Mouse (Mus musculus) left cerebral cortex, postnatal 36 days (tissue): Measurements from ENCODE around the gene Gm28053. TPM values are rescaled to one million over a fixed set of nuclear protein-coding genes. Genes with fewer than 3 reads are reported as not detected.
"Not testable (repeated sequence)": the region's sequence is repeated elsewhere in the genome, so short reads cannot be mapped to it uniquely, and the experiment has no call there.

Experiments used
- DNase-seq, 2 experiments: peaks; one replicate each; pipeline ENCODE4 v3.0.0; 2021 to 2022; ENCODE audit warnings: low spot score in 2 of 2, mixed read lengths in 1 of 2
- intact Hi-C: fragments of 180-260 bp; cut with DNase I; formaldehyde crosslinking; loops from one replicate; pipeline ENCODE4 v1.15.1; 2025
- total RNA-seq, 2 experiments: library from RNA; stranded (reverse); gene quantifications; 2 replicates each; pipeline ENCODE4 v1.2.3; 2021

The Gm28053 gene
- total RNA-seq = not detected

DNA sequence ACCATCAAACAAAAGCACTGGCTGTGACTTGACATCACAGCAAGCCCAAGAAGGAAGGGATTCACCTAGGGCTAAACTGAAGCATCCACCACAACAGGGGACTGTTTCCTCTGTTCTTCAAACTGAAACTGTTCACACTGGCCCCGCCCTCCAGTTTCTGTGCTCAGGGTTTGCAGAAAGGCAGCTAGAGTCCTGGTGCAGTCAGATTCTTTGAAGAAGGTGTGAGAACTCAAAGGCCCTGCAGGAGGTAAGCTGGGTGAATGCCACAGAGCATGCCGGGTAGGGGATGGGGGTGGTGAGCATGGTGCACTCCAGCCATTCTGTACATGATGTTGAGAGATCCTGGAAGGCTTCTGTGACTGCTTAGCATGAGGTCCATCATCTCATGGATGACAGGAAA is at the start of gene Gm28053, which contains the start of gene Gimap7:
Gene Gm28053, plus strand, starts transcription at position 153 of the 400 bp plus-strand sequence.
Gene Gimap7, plus strand, starts transcription at position 167 of the 400 bp plus-strand sequence.
- no peak for DNase-seq
- intact Hi-C loops = no loop called here

DNA sequence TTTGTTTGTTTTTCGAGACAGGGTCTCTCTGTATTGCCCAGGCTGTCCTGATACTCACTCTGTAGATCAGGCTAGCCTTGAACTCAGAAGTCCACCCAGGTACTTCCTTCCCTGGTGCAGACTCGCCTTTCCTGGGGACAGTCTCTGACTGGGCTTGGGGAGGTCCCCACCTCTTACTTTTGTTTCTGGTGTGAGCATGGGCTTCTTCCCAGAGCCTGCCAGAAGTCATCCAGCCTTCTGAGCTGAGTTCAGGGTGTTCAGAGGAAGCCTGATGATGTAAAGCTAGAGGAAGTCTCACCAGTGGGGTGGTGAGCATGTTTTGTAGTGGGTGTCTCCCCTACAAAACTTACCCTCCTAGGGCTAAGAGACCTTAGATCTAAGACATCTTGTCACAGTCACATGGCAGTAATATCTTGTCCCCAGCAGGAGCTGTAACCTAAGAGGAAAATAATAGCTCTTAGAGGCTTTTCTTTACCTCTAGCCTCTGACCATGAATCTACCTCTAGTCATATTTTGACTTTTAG is 48.9 kb upstream of the Gm28053 start:
- intact Hi-C loops = no loop called here
- no peak for DNase-seq

DNA sequence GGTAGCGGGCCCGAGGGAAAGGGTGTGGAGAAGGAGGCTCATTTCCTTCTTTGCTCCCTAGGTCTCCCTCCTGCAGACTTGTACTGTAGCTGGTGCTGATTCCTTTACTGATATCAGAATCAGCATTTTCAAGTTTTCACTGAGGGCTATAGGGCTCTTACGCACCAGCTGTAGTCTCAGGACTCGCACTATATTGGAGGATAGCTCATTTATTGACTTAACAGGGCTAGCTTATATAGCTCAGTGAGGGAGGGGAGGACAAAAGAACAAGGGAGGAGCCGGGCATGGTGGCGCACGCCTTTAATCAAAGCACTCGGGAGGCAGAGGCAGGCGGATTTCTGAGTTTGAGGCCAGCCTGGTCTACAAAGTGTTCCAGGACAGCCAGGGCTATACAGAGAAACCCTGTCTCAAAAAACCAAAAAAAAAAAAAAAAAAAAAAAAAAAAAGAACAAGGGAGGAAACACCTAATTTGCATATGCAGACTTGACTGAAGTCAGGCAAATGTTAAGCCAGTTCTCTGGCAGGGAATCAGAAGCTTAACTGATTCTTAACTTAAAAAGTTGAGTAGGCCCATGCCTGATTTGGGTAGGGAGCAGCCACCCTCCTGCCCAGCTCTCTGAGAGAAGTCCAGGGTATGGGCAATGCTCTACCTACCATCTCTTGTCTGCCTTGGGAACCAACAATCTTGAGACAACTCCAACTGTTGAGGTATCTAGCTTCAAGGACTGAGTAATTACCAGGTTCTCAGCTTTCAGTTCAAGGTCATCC is 43.9 kb upstream of the Gm28053 start:
- intact Hi-C loops = no loop called here
- DNase-seq = no peak

DNA sequence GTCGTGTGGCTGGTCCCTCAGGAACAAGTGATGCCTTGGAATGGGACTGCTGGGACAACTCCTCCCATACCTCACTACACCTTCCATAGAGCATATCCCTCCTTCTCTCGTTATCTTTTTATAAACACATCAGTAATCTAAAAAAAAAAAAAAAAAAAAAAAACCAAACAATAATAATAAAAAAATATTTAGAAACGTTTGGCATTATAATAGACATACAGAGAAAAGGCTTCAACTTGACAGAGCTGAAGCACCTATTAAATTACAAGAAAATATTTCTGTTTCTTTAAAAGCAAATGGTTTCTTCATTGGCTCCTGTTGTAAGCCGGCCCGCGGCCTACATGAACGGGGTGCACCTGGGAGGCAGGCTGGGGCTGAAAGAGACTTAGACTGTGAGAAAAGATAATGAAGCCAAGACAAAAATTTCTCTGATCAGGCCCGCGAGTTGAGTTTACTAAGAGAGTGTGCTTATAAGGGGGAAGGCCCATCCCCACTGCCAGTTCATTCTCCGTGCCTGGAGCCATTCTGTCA is 42.9 kb upstream of the Gm28053 start:
- no peak for DNase-seq
- intact Hi-C loops = no loop called here

DNA sequence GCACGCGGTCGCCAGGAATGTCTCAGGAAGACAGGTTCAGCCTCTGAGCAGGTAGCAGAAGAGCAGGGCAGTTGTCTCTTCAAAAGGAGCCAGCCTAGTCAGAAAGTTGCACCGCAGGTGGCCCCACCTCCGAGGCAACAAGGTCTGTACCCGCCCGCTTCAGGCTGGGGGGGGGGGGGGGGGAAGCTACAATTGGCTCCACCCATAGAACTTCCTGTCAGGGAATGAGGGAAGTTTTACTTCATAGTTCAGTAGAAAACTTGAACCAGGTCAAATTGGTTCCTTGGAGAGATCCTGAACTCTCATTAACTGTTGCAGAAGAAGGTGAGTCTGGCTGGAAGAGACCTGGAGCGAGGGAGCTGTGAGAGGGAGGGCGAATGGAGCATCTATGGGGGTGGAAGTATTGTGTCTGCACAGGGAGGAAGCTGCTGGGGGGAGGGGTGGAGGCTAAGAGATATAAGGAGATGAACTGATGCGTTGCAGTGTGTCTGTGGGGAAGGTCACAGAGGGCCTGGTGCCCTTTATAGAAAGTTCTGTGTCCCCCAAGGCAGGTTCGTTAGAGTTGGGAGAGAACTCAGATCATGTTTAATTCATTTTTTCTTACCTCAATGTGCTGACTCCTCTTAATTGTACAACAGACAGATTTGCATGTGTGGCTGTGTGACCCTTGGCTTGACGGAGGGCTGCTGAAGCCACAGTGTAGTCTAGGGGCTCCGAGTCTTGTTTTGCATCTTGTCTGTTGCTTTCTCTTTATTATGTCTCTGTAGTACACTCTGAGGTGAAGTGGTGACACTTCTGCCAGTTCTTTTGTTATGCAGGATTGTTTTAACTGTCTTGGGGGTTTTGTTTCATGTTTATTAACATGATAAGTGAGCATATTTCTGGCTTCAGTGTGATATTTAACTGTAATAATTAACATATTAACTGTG is 42.2 kb upstream of the Gm28053 start, which contains the start of gene Gimap9:
Gene Gimap9, plus strand, starts transcription at position 199 of the 929 bp plus-strand sequence.
- DNase-seq = no peak

DNA sequence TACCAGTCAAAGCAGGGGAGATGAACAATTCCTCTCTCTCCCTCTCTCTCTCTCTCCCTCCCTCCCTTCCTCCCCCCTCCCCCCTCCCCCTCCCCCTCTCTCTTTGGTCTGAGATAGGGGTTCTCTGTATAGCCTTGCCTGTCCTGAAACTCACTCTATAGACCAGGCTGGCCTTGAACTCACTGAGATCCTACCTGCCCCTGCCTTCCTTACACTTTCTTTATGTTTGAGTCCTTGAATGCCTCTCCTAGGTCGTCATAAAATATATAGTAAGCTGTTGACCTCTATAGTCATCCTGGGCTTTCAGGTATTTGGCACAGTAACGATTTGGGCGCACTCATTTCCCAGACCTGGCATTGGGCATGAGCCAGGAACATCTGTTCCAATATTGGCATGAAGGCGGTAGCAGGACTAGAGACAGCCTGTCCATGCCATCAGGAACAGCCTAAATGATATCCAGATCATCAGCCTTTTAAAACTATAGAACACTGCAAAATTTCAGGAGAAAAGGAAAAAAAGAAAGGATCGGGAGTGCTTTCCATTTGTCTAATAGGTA is 41.5 kb upstream of the Gm28053 start:
- intact Hi-C loops = no loop called here
- DNase-seq = no peak

More for the DNA sequence above, 42.2 kb upstream of the Gm28053 start, which contains the start of gene Gimap9:
- intact Hi-C loops = no loop called here

DNA sequence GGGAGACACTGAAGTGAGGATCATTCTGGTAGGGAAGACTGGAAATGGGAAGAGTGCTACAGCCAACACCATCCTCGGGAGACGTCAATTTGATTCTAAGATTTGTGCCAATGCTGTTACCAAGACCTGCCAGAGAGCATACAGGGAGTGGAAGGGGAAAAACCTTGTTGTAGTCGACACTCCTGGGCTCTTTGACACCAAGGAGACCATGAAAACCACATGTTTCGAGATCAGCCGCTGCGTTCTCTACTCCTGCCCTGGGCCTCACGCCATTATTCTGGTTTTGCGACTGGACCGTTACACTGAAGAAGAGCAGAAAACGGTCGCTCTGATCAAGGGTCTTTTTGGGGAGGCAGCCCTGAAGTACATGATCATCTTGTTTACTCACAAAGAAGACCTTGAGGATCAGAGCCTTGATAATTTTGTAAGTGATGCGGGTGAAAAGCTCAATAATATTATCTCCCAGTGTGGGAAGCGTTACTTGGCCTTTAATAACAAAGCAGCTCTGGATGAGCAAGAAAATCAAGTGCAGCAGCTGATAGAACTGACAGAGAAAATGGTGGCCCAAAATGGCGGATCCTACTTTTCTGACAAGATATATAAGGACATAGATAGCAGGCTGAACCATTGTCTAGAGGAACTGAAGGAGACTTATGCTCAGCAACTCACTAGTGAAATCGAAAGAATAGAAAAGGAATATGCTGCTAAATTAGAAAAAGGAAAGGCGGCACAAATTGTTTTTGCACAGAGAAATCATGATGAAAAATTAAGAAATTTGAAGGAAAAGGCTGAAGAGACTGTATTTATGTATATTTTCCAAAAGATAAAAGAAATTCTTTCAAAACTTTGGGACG is 40.7 kb upstream of the Gm28053 start:
- intact Hi-C loops = no loop called here
- no peak for DNase-seq

DNA sequence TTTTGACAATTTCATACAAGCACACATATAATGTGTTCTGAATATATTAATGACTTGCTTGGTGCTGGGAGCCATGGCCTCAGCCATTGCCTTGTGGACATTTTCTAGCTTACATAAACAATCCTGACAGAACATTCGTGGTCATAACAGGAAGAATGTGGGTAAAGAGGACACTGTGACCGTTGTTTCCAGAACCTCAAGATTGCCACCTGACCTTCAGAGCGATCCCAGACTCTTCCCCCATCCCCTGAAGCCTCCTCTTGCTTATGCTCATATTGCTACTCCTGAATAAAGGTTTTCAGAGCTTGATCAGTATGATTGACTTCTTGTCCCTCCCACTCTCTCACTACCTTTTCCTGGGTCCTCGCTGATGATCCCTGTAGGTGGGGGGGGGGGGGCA is 40.0 kb upstream of the Gm28053 start:
- no peak for DNase-seq
- intact Hi-C loops = no loop called here

DNA sequence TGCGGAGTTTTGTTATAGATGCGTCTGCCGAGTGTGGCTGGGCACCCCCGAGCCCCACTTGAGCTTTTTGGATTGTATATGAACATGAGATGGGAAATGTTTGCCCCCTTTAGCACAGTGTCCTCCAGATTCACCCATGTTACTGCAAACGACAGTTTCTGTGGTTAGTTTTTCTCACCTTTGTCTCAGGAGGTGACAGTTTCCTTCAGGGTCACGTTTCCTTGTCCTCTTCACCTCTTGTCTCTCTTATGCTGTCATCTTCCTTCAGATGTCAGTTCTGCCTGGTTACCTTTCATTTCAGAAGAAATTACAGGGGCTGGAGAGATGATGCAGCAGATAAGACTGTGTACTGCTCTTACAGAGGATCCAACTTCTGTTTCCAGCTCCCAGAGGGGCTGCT is 38.7 kb upstream of the Gm28053 start:
- DNase-seq = no peak
- intact Hi-C loops = no loop called here

DNA sequence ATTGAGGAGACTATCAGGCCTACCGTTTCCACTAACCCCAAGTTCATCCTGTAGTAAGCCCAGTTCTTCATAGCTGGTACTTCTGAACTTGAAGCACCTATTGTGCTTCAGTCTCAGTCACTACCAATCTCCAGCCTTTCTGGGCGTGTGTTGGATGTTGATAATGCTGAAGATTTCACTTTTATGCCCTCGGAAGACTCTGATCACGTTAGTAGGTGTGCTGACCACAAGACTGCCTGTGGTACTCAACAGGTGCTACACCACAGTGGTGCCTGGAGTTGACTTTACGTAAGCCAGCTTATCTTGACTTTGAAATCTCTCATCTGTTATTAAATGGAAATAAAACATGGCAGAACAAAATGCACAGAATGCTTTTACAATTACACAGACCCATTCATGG is 38.0 kb upstream of the Gm28053 start:
- no peak for DNase-seq
- intact Hi-C loops = no loop called here

DNA sequence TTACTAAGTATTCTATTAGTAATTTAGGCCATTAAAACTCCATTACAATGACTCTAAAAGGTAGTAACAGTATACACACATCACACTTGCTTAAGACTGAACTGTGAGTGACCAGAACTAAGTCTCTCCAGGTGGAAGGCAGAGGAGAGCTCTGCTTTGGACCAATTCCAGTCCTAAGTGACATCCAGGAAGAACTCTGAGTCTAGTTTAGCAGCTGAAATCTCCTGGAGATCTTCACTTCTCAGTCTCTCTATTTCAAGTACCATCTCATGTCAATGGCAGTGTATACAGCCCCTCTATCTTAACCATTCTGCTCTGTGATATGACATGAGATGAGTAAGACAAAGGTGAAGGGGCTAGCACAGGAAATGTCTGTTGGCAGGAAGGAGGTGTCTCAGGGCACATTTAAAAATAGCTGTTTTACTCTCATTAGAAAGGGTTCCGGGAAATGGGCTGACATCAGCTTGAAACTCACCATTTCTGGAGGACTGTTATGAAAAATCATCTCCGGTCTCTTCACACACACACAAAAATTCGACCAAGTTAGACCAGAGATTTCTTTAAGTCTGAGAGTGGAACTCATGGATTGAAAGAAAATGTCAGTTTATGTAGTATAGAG is 36.8 kb upstream of the Gm28053 start:
- DNase-seq = no peak
- intact Hi-C loops = no loop called here

DNA sequence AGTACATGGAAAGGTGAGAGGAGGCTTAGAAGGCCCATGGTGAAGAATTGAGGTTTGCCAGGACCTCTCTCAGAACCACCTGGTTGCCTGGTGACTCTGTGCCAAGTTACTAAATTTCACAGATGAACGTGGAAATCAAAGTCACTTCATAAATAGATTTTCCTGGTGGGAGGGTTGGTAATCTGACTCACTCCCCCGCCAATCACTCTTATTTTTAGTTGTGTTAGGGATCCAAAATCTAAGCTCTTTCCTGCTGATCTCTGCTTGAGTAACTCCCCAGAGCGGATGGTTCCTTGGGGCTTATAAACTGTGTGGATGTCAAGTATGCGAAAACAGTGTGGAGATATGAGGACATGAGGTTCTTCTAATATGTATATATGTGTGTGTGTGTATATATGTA is 36.1 kb upstream of the Gm28053 start:
- DNase-seq = no peak
- intact Hi-C loops = no loop called here

DNA sequence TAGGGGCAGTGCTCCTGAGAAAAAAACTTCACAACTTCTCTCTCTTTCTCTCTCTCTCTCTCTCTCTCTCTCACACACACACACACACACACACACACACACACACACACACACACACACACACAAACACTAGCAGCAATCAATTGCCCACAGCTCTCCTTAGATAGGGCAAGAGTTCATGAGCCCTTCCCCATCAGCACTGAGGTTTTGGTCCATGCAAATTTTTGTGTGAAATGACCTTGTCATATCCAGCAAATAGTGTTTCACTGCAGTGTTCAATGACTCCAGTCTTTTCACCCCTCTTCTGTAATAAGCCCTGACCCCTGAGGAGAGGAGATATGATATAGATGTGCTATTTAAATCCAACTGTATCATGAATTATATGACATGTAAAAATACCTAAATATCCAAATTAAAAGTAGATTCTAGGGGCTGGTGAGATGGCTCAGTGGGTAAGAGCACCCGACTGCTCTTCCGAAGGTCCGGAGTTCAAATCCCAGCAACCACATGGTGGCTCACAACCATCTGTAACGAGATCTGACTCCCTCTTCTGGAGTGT is 35.1 kb upstream of the Gm28053 start:
- intact Hi-C loops, DNase-seq: not testable (repeated sequence)

DNA sequence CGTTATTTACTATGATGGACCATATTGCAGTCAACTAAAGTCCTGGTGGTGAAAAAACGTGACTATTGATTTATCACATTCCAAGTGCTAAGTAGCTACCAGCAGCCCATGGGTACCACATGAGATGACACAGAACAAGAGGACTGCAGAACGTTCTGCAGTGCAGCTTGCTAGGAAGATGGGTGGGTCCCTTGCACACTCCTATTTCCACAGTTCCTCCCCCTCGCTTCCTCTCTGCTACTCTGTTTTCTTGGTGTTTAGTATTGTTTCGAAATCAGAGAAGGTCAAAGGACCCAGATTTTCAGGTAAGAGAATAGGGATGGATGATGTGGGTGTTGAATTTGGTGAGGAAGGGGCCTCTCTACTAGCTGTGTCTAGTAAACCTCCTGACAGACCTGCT is 34.1 kb upstream of the Gm28053 start, which contains the start of gene Gimap4:
Gene Gimap4, plus strand, starts transcription at position 231 of the 400 bp plus-strand sequence.
- intact Hi-C loops = no loop called here
- DNase-seq = no peak

DNA sequence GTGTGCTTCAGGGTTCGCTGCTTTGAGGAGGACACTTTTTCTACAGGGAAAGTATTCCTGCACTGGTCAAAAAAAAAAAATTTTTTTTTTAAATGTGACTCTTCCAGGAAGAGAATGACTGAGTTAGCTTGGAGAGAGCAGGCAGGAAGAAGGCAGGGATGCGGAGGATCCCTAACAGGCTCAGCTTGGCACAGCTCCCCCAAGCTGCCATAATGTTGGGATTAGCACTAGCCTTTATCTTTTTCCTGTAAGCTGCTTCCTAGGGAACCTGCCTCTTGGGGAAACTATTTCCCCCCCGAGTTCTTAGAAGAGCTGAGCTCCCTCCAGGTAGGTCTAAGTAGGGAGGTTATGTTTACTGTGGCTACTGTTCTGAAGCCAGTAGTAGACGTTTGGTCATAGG is 33.6 kb upstream of the Gm28053 start:
- intact Hi-C loops = no loop called here
- no peak for DNase-seq

DNA sequence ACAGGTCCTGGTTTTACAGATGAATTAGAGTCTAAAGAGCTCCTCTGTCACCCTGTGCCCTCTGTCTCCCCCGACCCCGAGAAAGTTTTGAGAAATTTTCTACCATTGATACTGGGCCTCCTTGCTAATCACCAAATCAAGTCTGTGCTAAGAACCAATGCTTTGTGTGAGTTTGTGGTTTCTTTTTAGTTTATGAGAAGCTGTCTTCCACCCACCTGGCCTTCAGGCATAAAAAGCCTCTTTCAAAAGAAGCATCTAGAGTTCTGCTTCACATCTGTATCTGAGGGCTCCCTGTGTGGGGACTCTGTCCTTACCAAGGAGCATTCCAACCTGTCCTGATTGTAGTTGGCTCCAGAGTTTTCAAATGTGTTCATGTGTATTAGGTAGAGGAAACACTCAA is 33.2 kb upstream of the Gm28053 start:
- DNase-seq = no peak
- intact Hi-C loops = no loop called here

DNA sequence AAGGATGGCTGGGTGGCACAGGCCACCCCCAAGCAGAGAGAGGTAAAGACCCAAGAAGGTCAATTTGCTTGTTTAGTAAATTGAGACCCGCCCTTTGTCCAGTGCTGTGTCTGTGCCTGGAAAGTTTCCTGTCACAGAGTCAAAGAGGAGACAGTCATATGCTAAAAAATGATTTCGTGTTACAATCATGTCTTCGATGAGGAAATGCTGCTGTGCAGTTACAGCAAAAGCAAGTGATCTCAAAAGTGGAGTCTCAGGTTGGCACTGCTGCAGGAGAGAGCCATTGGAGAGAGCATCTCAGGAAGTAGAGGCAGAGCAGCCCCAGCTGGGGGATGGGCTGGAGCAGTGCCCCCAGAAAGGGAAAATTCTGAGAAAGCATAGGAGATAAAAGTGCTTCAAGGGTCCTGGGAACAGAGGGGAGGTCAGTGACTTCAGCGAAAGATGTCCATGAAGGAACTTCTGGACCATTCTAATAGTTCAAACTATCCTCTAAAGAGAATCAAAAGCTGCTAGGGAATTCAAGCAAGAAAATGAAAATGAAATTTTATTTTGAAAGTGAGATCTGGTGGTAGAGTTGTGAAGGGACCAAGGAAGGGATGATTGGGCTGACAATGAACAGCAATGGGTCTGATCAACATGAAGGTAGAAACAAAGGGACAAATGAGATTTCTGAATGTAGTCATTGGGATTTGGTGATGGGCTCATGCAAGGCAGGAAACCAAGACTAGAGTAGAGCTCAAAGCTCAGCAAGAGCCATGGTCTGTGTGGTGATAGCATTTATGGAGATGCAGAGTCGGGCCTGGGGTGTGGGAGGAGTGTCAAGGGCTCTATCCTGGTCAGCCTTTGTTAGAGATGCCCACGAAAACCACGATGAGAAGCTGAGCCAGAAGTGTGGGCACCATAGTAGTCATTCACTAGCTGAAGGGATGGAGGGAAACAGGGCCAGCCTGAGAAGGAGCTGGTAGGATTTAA is 32.4 kb upstream of the Gm28053 start:
- DNase-seq = no peak
- intact Hi-C loops = no loop called here
